Mouse (Mus musculus) CH12.LX (cell line): Measurements from ENCODE around the gene Kdm2b. TPM values are rescaled to one million over a fixed set of nuclear protein-coding genes. Genes with fewer than 3 reads are reported as not detected.

ENCODE experiments used
- DNase-seq: peaks from one replicate; pipeline ENCODE4 v3.0.0-alpha.2; 2013; ENCODE audit errors: extremely low read depth
- H3K27ac ChIP-seq: 2 replicates; pipeline ENCODE4 v1.5.1; 2012; ENCODE audit warnings: low read depth, mild to moderate bottlenecking, control low read depth, moderate library complexity; ENCODE audit not compliant: insufficient read depth
- H3K27me3 ChIP-seq: replicated peaks from 2 replicates; pipeline ENCODE3; 2012; ENCODE audit warnings: inconsistent platforms
- H3K36me3 ChIP-seq, 2 experiments: replicated peaks in 1 of 2; 2 replicates each; pipeline versions ENCODE3 to v1.6.1; 2012; ENCODE audit warnings: inconsistent platforms in 1 of 2, low read length in 1 of 2, mild to moderate bottlenecking in 1 of 2, mixed read lengths in 1 of 2, moderate library complexity in 1 of 2; ENCODE audit not compliant: control insufficient read depth in 1 of 2, insufficient read depth in 1 of 2
- H3K4me1 ChIP-seq, 2 experiments: 2 replicates each; pipeline ENCODE4 v1.6.1; 2012; ENCODE audit warnings: inconsistent platforms in 1 of 2, moderate library complexity in 1 of 2; ENCODE audit not compliant: insufficient read depth in 2 of 2, control insufficient read depth in 1 of 2
- H3K4me2 ChIP-seq: 2 replicates; pipeline ENCODE4 v1.6.1; 2012; ENCODE audit warnings: low read depth, mild to moderate bottlenecking, control low read depth; ENCODE audit not compliant: poor library complexity, insufficient read depth, severe bottlenecking
- H3K4me3 ChIP-seq, 3 experiments: fragments of 150-350 bp in 1 of 3; sonication (generic) in 1 of 3; replicated peaks in 1 of 3; 2 replicates each; pipeline versions ENCODE3 to v1.5.1; 2011 to 2012; ENCODE audit warnings: low read depth in 2 of 3, low read length in 2 of 3, mild to moderate bottlenecking in 2 of 3, moderate library complexity in 2 of 3, control low read depth in 1 of 3, improper control_type of control experiment in 1 of 3, inconsistent platforms in 1 of 3, mixed read lengths in 1 of 3; ENCODE audit not compliant: poor library complexity in 1 of 3
- H3K79me2 ChIP-seq: replicated peaks from 2 replicates; pipeline ENCODE4 v1.6.1; 2012; ENCODE audit warnings: mild to moderate bottlenecking, moderate library complexity; ENCODE audit not compliant: control insufficient read depth, poor library complexity, insufficient read depth, severe bottlenecking; ENCODE audit errors: extremely low read depth
- H3K9ac ChIP-seq: 2 replicates; pipeline ENCODE4 v1.6.1; 2012; ENCODE audit warnings: low read depth, mild to moderate bottlenecking, control low read depth, moderate library complexity; ENCODE audit not compliant: insufficient read depth
- H3K9me3 ChIP-seq: replicated peaks from 2 replicates; pipeline ENCODE3; 2012; ENCODE audit warnings: low read length, inconsistent platforms, mixed read lengths
- BHLHE40 ChIP-seq: IDR thresholded peaks from 2 replicates; pipeline ENCODE4 v1.6.1; 2011; ENCODE audit warnings: mild to moderate bottlenecking, low read depth, low read length, improper control_type of control experiment
- ETS1 ChIP-seq: conservative IDR thresholded peaks from 2 replicates; pipeline ENCODE4 v1.6.1; 2012; ENCODE audit warnings: low read depth, mild to moderate bottlenecking, inconsistent platforms, low read length, improper control_type of control experiment, moderate library complexity
- GABPA ChIP-seq: IDR thresholded peaks from 2 replicates; pipeline ENCODE4 v1.6.1; 2012; ENCODE audit warnings: low read depth, low read length, improper control_type of control experiment, inconsistent platforms; ENCODE audit not compliant: insufficient replicate concordance
- HCFC1 ChIP-seq: IDR thresholded peaks from 2 replicates; pipeline ENCODE4 v1.6.1; 2012; ENCODE audit warnings: low read depth, mild to moderate bottlenecking, inconsistent platforms, low read length, improper control_type of control experiment
- IRF4 ChIP-seq: IDR thresholded peaks from 2 replicates; pipeline ENCODE4 v1.6.1; 2014; ENCODE audit warnings: low read depth, mild to moderate bottlenecking, inconsistent platforms, low read length, improper control_type of control experiment
- KAT2A ChIP-seq: IDR thresholded peaks from 2 replicates; pipeline ENCODE4 v1.6.1; 2012; ENCODE audit warnings: low read length, improper control_type of control experiment, inconsistent platforms; ENCODE audit not compliant: insufficient replicate concordance
- MAFK ChIP-seq: IDR thresholded peaks from 2 replicates; pipeline ENCODE4 v1.6.1; 2011; ENCODE audit warnings: low read length, improper control_type of control experiment; ENCODE audit not compliant: insufficient replicate concordance
- MXI1 ChIP-seq: IDR thresholded peaks from 2 replicates; pipeline ENCODE4 v1.6.1; 2011; ENCODE audit warnings: mild to moderate bottlenecking, low read depth, low read length, improper control_type of control experiment
- NRF1 ChIP-seq: IDR thresholded peaks from 2 replicates; pipeline ENCODE4 v1.6.1; 2014; ENCODE audit warnings: low read depth, mild to moderate bottlenecking, inconsistent platforms, low read length, improper control_type of control experiment, moderate library complexity
- POLR2A ChIP-seq: IDR thresholded peaks from 2 replicates; pipeline ENCODE4 v1.6.1; 2011; ENCODE audit warnings: low read depth, mild to moderate bottlenecking, improper control_type of control experiment, low read length
- POLR2AphosphoS2 ChIP-seq: IDR thresholded peaks from 2 replicates; pipeline ENCODE4 v1.6.1; 2011; ENCODE audit warnings: low read depth, low read length, improper control_type of control experiment
- RCOR1 ChIP-seq: conservative IDR thresholded peaks from 2 replicates; pipeline ENCODE4 v1.6.1; 2012; ENCODE audit warnings: low read depth, mild to moderate bottlenecking, inconsistent platforms, low read length, improper control_type of control experiment
- TBP ChIP-seq: conservative IDR thresholded peaks from 2 replicates; pipeline ENCODE4 v1.6.1; 2011; ENCODE audit warnings: low read depth, low read length, improper control_type of control experiment
- TCF12 ChIP-seq: IDR thresholded peaks from 2 replicates; pipeline ENCODE4 v1.6.1; 2014; ENCODE audit warnings: low read depth, mild to moderate bottlenecking, inconsistent platforms, low read length, improper control_type of control experiment
- USF1 ChIP-seq: IDR thresholded peaks from 2 replicates; pipeline ENCODE4 v1.6.1; 2014; ENCODE audit warnings: low read depth, mild to moderate bottlenecking, inconsistent platforms, low read length, improper control_type of control experiment
- ZC3H11A ChIP-seq: IDR thresholded peaks from 2 replicates; pipeline ENCODE4 v1.6.1; 2012; ENCODE audit warnings: low read depth, mild to moderate bottlenecking, inconsistent platforms, low read length, improper control_type of control experiment
- ZKSCAN1 ChIP-seq: IDR thresholded peaks from 2 replicates; pipeline ENCODE4 v1.6.1; 2012; ENCODE audit warnings: low read depth, inconsistent platforms, low read length, improper control_type of control experiment, borderline replicate concordance
- ZMIZ1 ChIP-seq: IDR thresholded peaks from 2 replicates; pipeline ENCODE4 v1.6.1; 2012; ENCODE audit warnings: low read depth, mild to moderate bottlenecking, inconsistent platforms, low read length, improper control_type of control experiment
- ZNF384 ChIP-seq: IDR thresholded peaks from 2 replicates; pipeline ENCODE4 v1.6.1; 2012; ENCODE audit warnings: low read depth, low read length, improper control_type of control experiment, inconsistent platforms
- dilution Hi-C: fragments of 300-500 bp; cut with MboI; formaldehyde crosslinking; loops from 2 replicates; pipeline ENCODE4 v1.14.3; 2020; ENCODE audit warnings: low sequenced_read_pairs; ENCODE audit not compliant: extremely low pct_unique_long_range_greater_than_20kb, extremely low pct_ligation_motif_present
- in situ Hi-C: fragments of 300-500 bp; cut with MboI; formaldehyde crosslinking; loops from 3 replicates; pipeline ENCODE4 v1.14.3; 2019; ENCODE audit warnings: low sequenced_read_pairs, low pct_ligation_motif_present, low pct_unique_long_range_greater_than_20kb, mixed read lengths
- polyA plus RNA-seq: library from polyadenylated mRNA; unstranded; fragments of >175 nt; gene quantifications from 2 replicates; pipeline ENCODE4 v1.2.1, GENCODE M21; 2012; ENCODE audit warnings: low read depth; ENCODE audit not compliant: insufficient read length
- total RNA-seq, 2 experiments: library from RNA; depleted of rRNA; stranded (reverse); fragments of 300-350 nt in 1 of 2; fragments of >200 nt in 1 of 2; gene quantifications; 2 replicates each; pipeline ENCODE4 v1.2.3; 2012 to 2014

Gene Kdm2b
- total and polyA plus RNA-seq, 3 experiments: 69.3 to 138 (median 80.1) TPM

GRCm38 (mm10) chr5:122927092-122927491 is 62.5 kb downstream of the Kdm2b start:
- no peaks in the 10 kb centered on the region for H3K9me3 ChIP-seq
- H3K4me3 ChIP-seq: no peak overlapping the region
- no peaks in the 10 kb centered on the region for H3K27me3 ChIP-seq
- TF ChIP-seq POLR2A: no peak
- TF ChIP-seq MAFK: no peak
- no peak for TF ChIP-seq ZNF384
- no peak for TF ChIP-seq GABPA
- no peak for TF ChIP-seq IRF4
- no peak for TF ChIP-seq TCF12
- no peak for TF ChIP-seq KAT2A
- no peak for TF ChIP-seq USF1
- no peak overlapping the region for H3K9ac ChIP-seq
- dilution Hi-C loops: no loop called here
- H3K4me1 ChIP-seq: peaks cover 0 to 13% of the 10 kb centered on the region in 2 experiments; a peak in 2 of 4 replicates
- in situ Hi-C loops: no loop called here
- H3K79me2 ChIP-seq: 0 out of 2 replicates have a peak, but pooled peaks cover 2% of the 10 kb centered on the region
- no peak overlapping the region for H3K27ac ChIP-seq
- no peak for DNase-seq
- H3K36me3 ChIP-seq: peaks cover 12 to 89% of the 10 kb centered on the region in 2 experiments
- no peak overlapping the region for H3K4me2 ChIP-seq

- dilution Hi-C loops: no loop called here
- H3K79me2 ChIP-seq: 0 out of 2 replicates have a peak, but pooled peaks cover 2% of the 10 kb centered on the region
Measured at GRCm38 (mm10) chr5:122926341-122926740, 63.3 kb downstream of the Kdm2b start.

More at GRCm38 (mm10) chr5:122926341-122926740, 63.3 kb downstream of the Kdm2b start:
- in situ Hi-C loops: no loop called here
- TF ChIP-seq POLR2AphosphoS2 (no peak), ZC3H11A (no peak), ZNF384 (no peak), NRF1 (no peak), MXI1 (no peak), ETS1 (no peak), ZMIZ1 (no peak), BHLHE40 (no peak), USF1 (no peak), HCFC1 (no peak), POLR2A (no peak), MAFK (no peak), GABPA (no peak), ZKSCAN1 (no peak), RCOR1 (no peak), TBP (no peak)
- Histone ChIP-seq H3K27ac (no peak overlapping the region), H3K4me3 (no peak overlapping the region), H3K36me3 (peaks cover 6 to 89% of the 10 kb centered on the region in 2 experiments), H3K9ac (no peak overlapping the region), H3K27me3 (no peaks in the 10 kb centered on the region), H3K4me2 (no peak overlapping the region), H3K9me3 (no peaks in the 10 kb centered on the region), H3K4me1 (peaks cover 0 to 13% of the 10 kb centered on the region in 2 experiments; a peak in 2 of 4 replicates)
- DNase-seq: no peak
